Mouse (Mus musculus) heart, adult 2 months (tissue): ENCODE measurements around the gene Tmem212.

Experiments
- CTCF ChIP-seq: fragments of 200-600 bp; IDR thresholded peaks from 2 replicates; pipeline ENCODE4 v1.8.1; 2022; ENCODE audit warnings: antibody characterized with exemption, mild to moderate bottlenecking, moderate library complexity
- POLR2A ChIP-seq: fragments of 200-500 bp; IDR thresholded peaks from 2 replicates; pipeline ENCODE4 v1.6.1; 2011; ENCODE audit warnings: mild to moderate bottlenecking, low read depth, low read length, control low read depth; ENCODE audit not compliant: insufficient read depth

GRCm38 (mm10) chr3:27941634-27942033, 45.5 kb upstream of the Tmem212 start:
- TF ChIP-seq POLR2A (no peak), CTCF (no peak)
